Mouse (Mus musculus) heart, adult 10 weeks (tissue): ENCODE data around the gene Sgk1. TPM values are rescaled to one million over a fixed set of nuclear protein-coding genes. Genes with fewer than 3 reads are reported as not detected.

Experiments used
- polyA plus RNA-seq: library from polyadenylated mRNA; stranded (reverse); fragments of 350-450 nt; fragmentation: Illumina TruSeq; extraction: RNeasy Lipid Tissue Mini Kit (QIAGEN cat#74804); gene quantifications from one replicate; pipeline ENCODE4 v1.2.3, GENCODE M21; 2014; ENCODE audit warnings: low read depth, low replicate concordance

Gene Sgk1
- 68.4 TPM for polyA plus RNA-seq

GRCm38 (mm10) chr10:21882184-21883081 lies at the start of gene Sgk1:
TSS of gene Sgk1 (plus strand) at chr10:21882184.

Other genes starting within 250 kb of the Sgk1 start
- gene 4930444G20Rik, start 185.9 kb downstream of the Sgk1 start, polyA plus RNA-seq, result not detected